Mouse (Mus musculus): ENCODE measurements at regions not wholly inside any gene's neighbourhood (a gene's known extent, or its start where the extent isn't known, plus 50 kb on each side); places are given as distances from the start of the nearest gene placed in this dataset.

DNA sequence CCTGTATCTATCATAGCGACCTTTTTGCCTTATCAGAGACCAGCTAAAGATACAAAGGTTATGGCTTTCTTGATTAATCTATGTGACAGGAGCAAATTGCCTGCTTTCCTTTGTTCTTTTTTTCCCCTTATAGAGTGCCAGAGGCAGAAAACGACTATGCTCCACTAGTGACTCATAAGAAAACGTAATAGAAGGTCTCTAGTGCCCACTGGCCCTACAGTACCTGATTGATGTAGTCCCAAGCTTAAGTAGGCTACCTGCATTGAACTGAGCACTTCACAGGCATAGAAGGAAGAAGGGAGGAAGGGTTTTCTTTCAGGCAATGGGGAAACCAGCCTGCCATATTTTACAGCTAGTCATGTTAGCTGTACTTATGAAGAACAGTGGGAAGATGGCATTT, 116.0 kb upstream of the Tusc1 start:
- in situ Hi-C loops (cut with MboI, MseI): no loop called here

- in situ Hi-C loops (cut with MboI, MseI): no loop called here
These were observed 115.5 kb upstream of the Tusc1 start for GRCm38 (mm10) chr4:93450831-93451230.

GRCm38 (mm10) chr4:93444666-93445065, 109.4 kb upstream of the Tusc1 start:
- in situ Hi-C loops (cut with MboI, MseI): no loop called here

- in situ Hi-C loops (cut with MboI, MseI): no loop called here
These were observed 103.5 kb upstream of the Tusc1 start for GRCm38 (mm10) chr4:93438587-93439336.

GRCm38 (mm10) chr4:93437386-93438130, 102.2 kb upstream of the Tusc1 start:
- in situ Hi-C loops (cut with MboI, MseI): no loop called here

GRCm38 (mm10) chr4:93412695-93413094, 77.4 kb upstream of the Tusc1 start:
- in situ Hi-C loops (cut with MboI, MseI): no loop called here

DNA sequence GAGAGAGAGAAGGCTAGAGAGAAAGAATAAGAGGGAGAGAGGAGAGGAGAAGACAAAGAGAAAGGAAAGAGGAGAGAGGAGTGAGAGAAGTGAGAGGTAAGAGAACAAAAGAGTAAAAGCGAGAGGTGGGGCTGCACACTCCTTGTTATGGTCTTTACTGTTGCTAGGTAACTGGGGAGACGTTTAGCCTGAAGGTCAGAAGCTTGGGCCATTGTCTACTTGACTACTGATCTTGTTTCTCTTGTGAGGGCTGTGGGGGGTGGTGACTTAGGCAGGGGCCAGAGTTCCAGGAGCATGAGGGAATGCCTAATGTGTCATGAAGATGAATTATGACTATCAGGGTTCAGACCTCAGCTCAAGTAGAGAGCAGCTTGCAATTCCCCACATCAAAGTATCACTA, 71.6 kb upstream of the Tusc1 start:
- in situ Hi-C loops (cut with MboI, MseI): no loop called here

- in situ Hi-C loops (cut with MboI, MseI): no loop called here
These were observed 65.3 kb upstream of the Tusc1 start for GRCm38 (mm10) chr4:93400579-93400978.

All from T-helper 17 cell (primary cell).